Mouse (Mus musculus) lung, postnatal 0 days (tissue): Measurements from ENCODE around the gene Zbtb22. TPM values are rescaled to one million over a fixed set of nuclear protein-coding genes. Genes with fewer than 3 reads are reported as not detected.

Experiments used
- ATAC-seq: fragments of 200-750 bp; cut with Nextera tagmentation; 2 replicates; pipeline ENCODE4 v1.8.0; 2017; ENCODE audit warnings: moderate library complexity
- DNase-seq: peaks from one replicate; pipeline ENCODE4 v3.0.0-alpha.2; 2016; ENCODE audit warnings: low spot score
- H3K27ac ChIP-seq: fragments of 300-500 bp; sonication (generic); 2 replicates; pipeline ENCODE4 v1.5.1; 2014; ENCODE audit warnings: antibody characterized with exemption, mild to moderate bottlenecking, low read length, mixed read lengths
- H3K27me3 ChIP-seq: fragments of 300-500 bp; sonication (generic); replicated peaks from 2 replicates; pipeline ENCODE4 v1.6.1; 2014; ENCODE audit warnings: low read length, mixed read lengths; ENCODE audit not compliant: insufficient read depth
- H3K36me3 ChIP-seq: fragments of 300-500 bp; sonication (generic); 2 replicates; pipeline ENCODE4 v1.6.1; 2014; ENCODE audit warnings: low read length, mixed read lengths; ENCODE audit not compliant: insufficient read depth
- H3K4me1 ChIP-seq: fragments of 300-500 bp; sonication (generic); 2 replicates; pipeline ENCODE4 v1.6.1; 2014; ENCODE audit warnings: antibody characterized with exemption, low read depth, low read length, mixed read lengths; ENCODE audit not compliant: insufficient read depth
- H3K4me2 ChIP-seq: fragments of 300-500 bp; sonication (generic); replicated peaks from 2 replicates; pipeline ENCODE4 v1.6.1; 2014; ENCODE audit warnings: low read depth, mild to moderate bottlenecking, low read length, moderate library complexity, mixed read lengths
- H3K4me3 ChIP-seq: fragments of 300-500 bp; sonication (generic); 2 replicates; pipeline ENCODE4 v1.5.1; 2014; ENCODE audit warnings: low read depth, low read length
- H3K9ac ChIP-seq: fragments of 300-500 bp; sonication (generic); replicated peaks from 2 replicates; pipeline ENCODE4 v1.6.1; 2014; ENCODE audit warnings: low read depth, mild to moderate bottlenecking
- H3K9me3 ChIP-seq: fragments of 300-500 bp; sonication (generic); 2 replicates; pipeline ENCODE4 v1.6.1; 2016; ENCODE audit warnings: low read length, mixed read lengths
- CTCF ChIP-seq: IDR thresholded peaks from 2 replicates; pipeline ENCODE4 v1.5.1; 2016; ENCODE audit warnings: antibody characterized with exemption, mild to moderate bottlenecking
- EP300 ChIP-seq: IDR thresholded peaks from 2 replicates; pipeline ENCODE4 v1.6.1; 2016; ENCODE audit warnings: antibody characterized with exemption, mild to moderate bottlenecking, control low read depth
- WGBS: fragments of 180-500 bp; shearing (Covaris S2); extraction: QIAGEN DNeasy Blood & Tissue Kit; methylation state at CpG from one replicate; pipeline ENCODE4 v1.1.7; 2014; 5-methylcytosine and 5-hydroxymethylcytosine counted together
- polyA plus RNA-seq: library from polyadenylated mRNA; unstranded; fragments of >200 nt; fragmentation: Nextera tagmentation; extraction: Ambion mirVana; gene quantifications from 2 replicates; pipeline ENCODE4 v1.2.1, GENCODE M21; 2015

Zbtb22 gene
- polyA plus RNA-seq, 1 experiment from 2014 or later = 17.0 TPM

GRCm38 (mm10) chr17:33917656-33918292 lies 2.1 kb downstream of the Zbtb22 start:
- Histone ChIP-seq H3K4me2 (no peak overlapping the region), H3K9me3 (no peaks in the 10 kb centered on the region), H3K36me3 (peaks cover 18% of the 10 kb centered on the region; the same call in 1 of the 2 replicates), H3K27ac (no peak overlapping the region), H3K4me1 (peaks cover 11% of the 10 kb centered on the region; the same call in 1 of the 2 replicates), H3K27me3 (no peaks in the 10 kb centered on the region), H3K9ac (no peak overlapping the region), H3K4me3 (no peak overlapping the region)
- no peak for TF ChIP-seq CTCF
- no peak for TF ChIP-seq EP300
- 85% methylated on average over 16 of the region's 18 CpGs for WGBS
- no peak for DNase-seq
- ATAC-seq = no peak

DNA sequence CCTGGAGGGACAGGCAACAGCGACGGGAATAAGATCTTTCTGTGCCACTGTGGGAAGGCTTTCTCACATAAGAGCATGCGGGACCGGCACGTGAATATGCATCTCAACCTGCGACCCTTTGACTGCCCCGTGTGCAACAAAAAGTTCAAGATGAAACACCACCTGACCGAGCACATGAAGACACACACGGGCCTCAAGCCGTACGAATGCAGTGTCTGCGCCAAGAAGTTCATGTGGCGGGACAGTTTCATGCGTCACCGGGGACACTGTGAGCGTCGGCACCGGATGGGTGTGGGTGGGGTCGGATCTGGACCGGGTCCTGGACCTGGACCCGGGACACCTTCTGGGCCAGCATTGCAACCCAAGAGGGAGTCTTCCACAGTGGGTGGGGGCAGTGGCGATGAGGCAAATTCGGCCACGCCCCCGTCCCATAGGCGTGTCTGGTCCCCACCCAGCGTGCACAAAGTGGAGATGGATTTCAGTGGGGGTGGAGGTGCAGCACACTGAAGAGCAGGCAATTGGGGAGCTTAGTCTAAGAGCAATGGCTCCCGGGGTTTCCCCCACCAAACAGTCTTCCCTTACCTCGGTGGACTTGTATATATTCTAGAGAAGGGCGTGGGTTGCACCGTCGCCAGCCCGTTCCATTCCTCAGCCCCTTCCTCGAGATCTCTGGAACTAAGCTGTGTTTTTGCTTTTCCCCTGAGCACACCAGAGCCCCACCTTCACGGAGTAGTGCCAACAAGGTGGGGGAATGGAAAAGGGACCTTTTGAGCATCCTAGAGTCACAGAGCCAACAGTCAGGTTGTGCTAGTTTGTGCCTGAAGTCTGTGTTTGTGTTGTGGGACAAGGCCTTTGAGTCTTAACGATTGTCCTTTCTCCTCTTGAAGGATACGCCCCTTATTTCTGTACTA lies 2.8 kb downstream of the Zbtb22 start:
- ATAC-seq = no peak
- Histone ChIP-seq H3K27me3 (no peaks in the 10 kb centered on the region), H3K9me3 (no peaks in the 10 kb centered on the region), H3K4me2 (peak overlapping the region; percentile 98), H3K27ac (peak overlapping the region; percentile 91; the same call in 1 of the 2 replicates), H3K36me3 (peaks cover 13% of the 10 kb centered on the region; the same call in 1 of the 2 replicates), H3K4me1 (peaks cover 11% of the 10 kb centered on the region; the same call in 1 of the 2 replicates), H3K9ac (peak overlapping the region; percentile 77; the same call in 1 of the 2 replicates), H3K4me3 (peak overlapping the region; percentile 75; the same call in 1 of the 2 replicates)
- peak; percentile 32 for DNase-seq
- TF ChIP-seq CTCF (no peak), EP300 (no peak; the same call in 1 of the 2 replicates)
- 60% methylated on average over 37 of the region's 37 CpGs for WGBS

GRCm38 (mm10) chr17:33919351-33920281 lies 3.9 kb downstream of the Zbtb22 start:
- WGBS = 1% methylated on average over 52 of the region's 52 CpGs
- H3K27me3 ChIP-seq = no peaks in the 10 kb centered on the region
- H3K4me3 ChIP-seq = peak overlapping the region; percentile 75
- H3K27ac ChIP-seq = peak overlapping the region; percentile 91
- peak overlapping the region; percentile 77 for H3K9ac ChIP-seq
- H3K4me1 ChIP-seq = peaks cover 11% of the 10 kb centered on the region; the same call in 1 of the 2 replicates
- peak; percentile 96 for DNase-seq
- TF ChIP-seq EP300 = no peak
- peak; percentile 63 for TF ChIP-seq CTCF
- peak; percentile 57 for ATAC-seq
- H3K4me2 ChIP-seq = peak overlapping the region; percentile 98
- H3K36me3 ChIP-seq = peaks cover 6% of the 10 kb centered on the region; the same call in 1 of the 2 replicates
- H3K9me3 ChIP-seq = no peaks in the 10 kb centered on the region

DNA sequence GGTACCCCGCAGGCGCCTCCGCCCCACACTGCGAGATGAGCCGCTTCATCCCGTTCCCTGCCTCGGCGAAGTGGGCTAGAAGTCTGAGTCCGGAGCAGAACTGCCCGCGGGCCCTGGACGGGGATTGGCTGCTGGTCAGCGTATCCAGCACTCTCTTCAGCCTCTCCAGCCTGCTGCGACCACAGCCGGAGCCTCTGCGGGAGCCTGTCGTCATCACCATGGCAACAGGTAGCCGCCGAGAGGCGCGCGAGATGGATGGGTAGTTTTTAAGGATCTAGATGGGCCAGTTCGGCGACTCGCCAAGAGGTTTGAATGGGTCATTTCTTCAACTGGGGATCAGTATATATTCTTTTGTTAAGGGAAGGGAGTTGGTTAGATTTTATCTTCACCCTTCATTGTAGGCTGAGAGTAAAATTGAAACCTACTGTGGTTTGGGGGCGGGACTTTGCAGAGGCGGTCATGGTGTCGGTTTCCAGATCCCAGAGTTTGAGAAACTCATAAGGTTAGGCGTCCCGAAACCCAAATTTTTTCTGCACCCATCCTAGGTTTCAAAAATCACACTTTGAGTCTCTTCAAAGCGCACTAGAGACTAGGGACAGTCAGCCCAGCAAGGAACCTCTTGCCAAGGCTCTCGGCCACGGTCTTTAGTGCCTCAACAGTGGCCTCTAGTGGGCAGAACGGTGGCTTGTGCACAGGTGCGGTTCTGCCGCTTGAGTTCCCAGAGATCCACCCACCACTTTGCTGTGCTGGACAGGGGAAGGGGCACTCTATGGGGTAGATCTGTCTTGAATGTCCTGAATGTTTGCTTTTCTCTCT lies 4.8 kb downstream of the Zbtb22 start:
- Histone ChIP-seq H3K9ac (peak overlapping the region; percentile 77), H3K4me3 (peak overlapping the region; percentile 75), H3K27me3 (no peaks in the 10 kb centered on the region), H3K36me3 (peaks cover 3% of the 10 kb centered on the region; the same call in 1 of the 2 replicates), H3K4me2 (peak overlapping the region; percentile 98), H3K9me3 (no peaks in the 10 kb centered on the region), H3K27ac (peak overlapping the region; percentile 91), H3K4me1 (peaks cover 6% of the 10 kb centered on the region; the same call in 1 of the 2 replicates)
- TF ChIP-seq CTCF (peak; percentile 91), EP300 (no peak; the same call in 1 of the 2 replicates)
- peak; percentile 93 for DNase-seq
- peak; percentile 34 for ATAC-seq
- 1% methylated on average over 36 of the region's 36 CpGs for WGBS

DNA sequence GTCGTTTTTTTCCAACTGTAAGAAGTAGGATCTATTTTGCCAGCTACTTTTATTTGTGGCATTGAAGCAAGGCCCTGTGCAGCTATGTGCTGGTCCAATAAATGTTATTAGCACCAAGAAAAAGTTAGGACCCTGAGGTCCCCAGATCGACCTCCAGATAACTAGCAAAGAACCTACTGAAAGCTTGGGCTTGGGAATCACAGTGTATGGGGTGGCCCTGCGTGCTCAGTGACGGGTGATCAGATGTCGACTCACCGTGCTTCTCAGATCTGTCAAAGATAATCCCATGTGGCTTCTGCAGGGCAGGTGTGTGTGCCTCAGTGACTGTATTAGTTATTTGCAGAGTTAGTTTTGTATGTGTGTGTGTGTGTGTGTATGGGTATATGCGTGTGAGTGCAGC lies 5.7 kb downstream of the Zbtb22 start:
- DNase-seq = no peak
- H3K4me2 ChIP-seq = no peak overlapping the region
- peak overlapping the region; percentile 12; the same call in 1 of the 2 replicates for H3K9ac ChIP-seq
- H3K4me1 ChIP-seq = peaks cover 6% of the 10 kb centered on the region; the same call in 1 of the 2 replicates
- H3K27me3 ChIP-seq = no peaks in the 10 kb centered on the region
- 83% methylated on average over 7 of the region's 7 CpGs for WGBS
- TF ChIP-seq EP300 = no peak
- no peak for TF ChIP-seq CTCF
- peaks cover 11% of the 10 kb centered on the region for H3K36me3 ChIP-seq
- H3K4me3 ChIP-seq = no peak overlapping the region
- no peak for ATAC-seq
- H3K27ac ChIP-seq = no peak overlapping the region
- no peaks in the 10 kb centered on the region for H3K9me3 ChIP-seq
